Mouse (Mus musculus): ENCODE results near the gene Psmd2. TPM values are rescaled to one million over a fixed set of nuclear protein-coding genes. Genes with fewer than 3 reads are reported as not detected.

Psmd2 gene
- polyA plus RNA-seq, 1 experiment from 2014 or later = 202 TPM

- WGBS = 85% methylated on average over 3 of the region's 3 CpGs
- H3K4me1 ChIP-seq (replicated peaks) = peaks cover 21% of the 10 kb centered on the region
- H3K9me3 ChIP-seq (replicated peaks) = no peaks in the 10 kb centered on the region
- H3K27ac ChIP-seq = no peak overlapping the region
- H3K4me2 ChIP-seq = no peak overlapping the region
- H3K4me3 ChIP-seq = no peak overlapping the region
- H3K27me3 ChIP-seq = no peaks in the 10 kb centered on the region
- no peak overlapping the region for H3K9ac ChIP-seq
- no peak for ATAC-seq (replicated peaks; ENCODE audit: insufficient number of reproducible peaks, insufficient read depth, low FRiP score, low read depth)
- peaks cover 5% of the 10 kb centered on the region for H3K36me3 ChIP-seq
Observed at GRCm38 (mm10) chr16:20670291-20670690, 18.8 kb downstream of the Psmd2 start.

- H3K9ac ChIP-seq = no peak overlapping the region
Observed at GRCm38 (mm10) chr16:20671886-20672285, 20.4 kb downstream of the Psmd2 start.

GRCm38 (mm10) chr16:20672500-20672902, 21.0 kb downstream of the Psmd2 start:
- H3K27ac ChIP-seq = peak overlapping the region; percentile 91
- H3K4me2 ChIP-seq = peak overlapping the region; percentile 90
- H3K36me3 ChIP-seq = peaks cover 26% of the 10 kb centered on the region
- H3K9me3 ChIP-seq (replicated peaks) = no peaks in the 10 kb centered on the region
- H3K4me1 ChIP-seq (replicated peaks) = peaks cover 30% of the 10 kb centered on the region
- H3K4me3 ChIP-seq = peak overlapping the region; percentile 86
- peak; percentile 93 for ATAC-seq (replicated peaks; ENCODE audit: insufficient number of reproducible peaks, insufficient read depth, low FRiP score, low read depth)
- WGBS = under 1% methylated on average over 38 of the region's 38 CpGs
- H3K27me3 ChIP-seq = no peaks in the 10 kb centered on the region
- H3K9ac ChIP-seq = peak overlapping the region; percentile 96

More at GRCm38 (mm10) chr16:20671886-20672285, 20.4 kb downstream of the Psmd2 start:
- peak overlapping the region; percentile 90 for H3K4me2 ChIP-seq
- peaks cover 25% of the 10 kb centered on the region for H3K4me1 ChIP-seq (replicated peaks)
- H3K27me3 ChIP-seq = no peaks in the 10 kb centered on the region
- WGBS = 21% methylated on average over 6 of the region's 6 CpGs
- H3K36me3 ChIP-seq = peaks cover 20% of the 10 kb centered on the region
- no peaks in the 10 kb centered on the region for H3K9me3 ChIP-seq (replicated peaks)
- H3K27ac ChIP-seq = peak overlapping the region; percentile 91; the same call in 1 of the 2 replicates
- no peak for ATAC-seq (replicated peaks; ENCODE audit: insufficient number of reproducible peaks, insufficient read depth, low FRiP score, low read depth)
- peak overlapping the region; percentile 86 for H3K4me3 ChIP-seq

- H3K4me1 ChIP-seq (replicated peaks) = peaks cover 36% of the 10 kb centered on the region
- under 1% methylated on average over 66 of the region's 78 CpGs for WGBS
- peak overlapping the region; percentile 91 for H3K27ac ChIP-seq
- ATAC-seq (replicated peaks; ENCODE audit: insufficient number of reproducible peaks, insufficient read depth, low FRiP score, low read depth) = peak; percentile 76
- H3K36me3 ChIP-seq = peaks cover 32% of the 10 kb centered on the region
- H3K27me3 ChIP-seq = no peaks in the 10 kb centered on the region
- peak overlapping the region; percentile 86 for H3K4me3 ChIP-seq
- H3K9me3 ChIP-seq (replicated peaks) = no peaks in the 10 kb centered on the region
- H3K4me2 ChIP-seq = peak overlapping the region; percentile 90
- H3K9ac ChIP-seq = peak overlapping the region; percentile 96
Observed at GRCm38 (mm10) chr16:20672965-20673705, 21.7 kb downstream of the Psmd2 start.

GRCm38 (mm10) chr16:20673706-20674303, 22.4 kb downstream of the Psmd2 start:
- WGBS = 3% methylated on average over 14 of the region's 14 CpGs
- Histone ChIP-seq H3K27ac (peak overlapping the region; percentile 91), H3K4me1 (replicated peaks) (peaks cover 39% of the 10 kb centered on the region), H3K4me3 (peak overlapping the region; percentile 86), H3K27me3 (no peaks in the 10 kb centered on the region), H3K36me3 (peaks cover 39% of the 10 kb centered on the region), H3K9ac (peak overlapping the region; percentile 96), H3K9me3 (replicated peaks) (no peaks in the 10 kb centered on the region), H3K4me2 (peak overlapping the region; percentile 90)
- 0 out of 2 replicates have a peak, but pooled peaks have one; percentile 0 for ATAC-seq (replicated peaks; ENCODE audit: insufficient number of reproducible peaks, insufficient read depth, low FRiP score, low read depth)

- H3K27ac ChIP-seq = no peak overlapping the region
- ATAC-seq (replicated peaks; ENCODE audit: insufficient number of reproducible peaks, insufficient read depth, low FRiP score, low read depth) = no peak
- peaks cover 52% of the 10 kb centered on the region for H3K36me3 ChIP-seq
- H3K4me2 ChIP-seq = peak overlapping the region; percentile 90; the same call in 1 of the 2 replicates
- H3K4me1 ChIP-seq (replicated peaks) = peaks cover 39% of the 10 kb centered on the region
- H3K9ac ChIP-seq = no peak overlapping the region
- 88% methylated on average over 6 of the region's 6 CpGs for WGBS
- H3K4me3 ChIP-seq = peak overlapping the region; percentile 86; the same call in 1 of the 2 replicates
- H3K27me3 ChIP-seq = no peaks in the 10 kb centered on the region
- no peaks in the 10 kb centered on the region for H3K9me3 ChIP-seq (replicated peaks)
Observed at GRCm38 (mm10) chr16:20675213-20675612, 23.8 kb downstream of the Psmd2 start.

- H3K4me1 ChIP-seq (replicated peaks) = peaks cover 39% of the 10 kb centered on the region
- H3K27me3 ChIP-seq = no peaks in the 10 kb centered on the region
- H3K9ac ChIP-seq = no peak overlapping the region
- WGBS = 82% methylated on average over 4 of the region's 4 CpGs
- no peak for ATAC-seq (replicated peaks; ENCODE audit: insufficient number of reproducible peaks, insufficient read depth, low FRiP score, low read depth)
- no peaks in the 10 kb centered on the region for H3K9me3 ChIP-seq (replicated peaks)
- H3K36me3 ChIP-seq = peaks cover 67% of the 10 kb centered on the region
- H3K27ac ChIP-seq = no peak overlapping the region
- no peak overlapping the region for H3K4me2 ChIP-seq
- no peak overlapping the region for H3K4me3 ChIP-seq
Observed at GRCm38 (mm10) chr16:20676702-20677101, 25.2 kb downstream of the Psmd2 start.

- Histone ChIP-seq H3K4me3 (no peak overlapping the region), H3K27me3 (no peaks in the 10 kb centered on the region), H3K9ac (no peak overlapping the region), H3K27ac (peak overlapping the region; percentile 29), H3K9me3 (replicated peaks) (no peaks in the 10 kb centered on the region), H3K36me3 (peaks cover 74% of the 10 kb centered on the region), H3K4me2 (no peak overlapping the region), H3K4me1 (replicated peaks) (peaks cover 34% of the 10 kb centered on the region)
- WGBS = 83% methylated on average over 5 of the region's 5 CpGs
- no peak for ATAC-seq (replicated peaks; ENCODE audit: insufficient number of reproducible peaks, insufficient read depth, low FRiP score, low read depth)
Observed at GRCm38 (mm10) chr16:20677380-20677779, 25.9 kb downstream of the Psmd2 start.

GRCm38 (mm10) chr16:20677974-20678675, 26.7 kb downstream of the Psmd2 start:
- Histone ChIP-seq H3K4me2 (no peak overlapping the region), H3K4me1 (replicated peaks) (peaks cover 34% of the 10 kb centered on the region), H3K4me3 (no peak overlapping the region), H3K9me3 (replicated peaks) (no peaks in the 10 kb centered on the region), H3K36me3 (peaks cover 81% of the 10 kb centered on the region), H3K27ac (peak overlapping the region; percentile 29), H3K9ac (no peak overlapping the region), H3K27me3 (no peaks in the 10 kb centered on the region)
- 50% methylated on average over 10 of the region's 10 CpGs for WGBS
- peak; percentile 61 for ATAC-seq (replicated peaks; ENCODE audit: insufficient number of reproducible peaks, insufficient read depth, low FRiP score, low read depth)

GRCm38 (mm10) chr16:20690774-20691173, 39.3 kb downstream of the Psmd2 start:
- Histone ChIP-seq H3K27ac (no peak overlapping the region), H3K9ac (no peak overlapping the region), H3K36me3 (peaks cover 62% of the 10 kb centered on the region), H3K4me2 (no peak overlapping the region), H3K27me3 (no peaks in the 10 kb centered on the region), H3K9me3 (replicated peaks) (no peaks in the 10 kb centered on the region), H3K4me1 (replicated peaks) (peaks cover 33% of the 10 kb centered on the region), H3K4me3 (no peak overlapping the region)
- ATAC-seq (replicated peaks; ENCODE audit: insufficient number of reproducible peaks, insufficient read depth, low FRiP score, low read depth) = no peak
- 84% methylated on average over 3 of the region's 3 CpGs for WGBS

GRCm38 (mm10) chr16:20691617-20692016, 40.2 kb downstream of the Psmd2 start:
- Histone ChIP-seq H3K4me2 (no peak overlapping the region), H3K4me3 (no peak overlapping the region), H3K27ac (no peak overlapping the region), H3K36me3 (peaks cover 53% of the 10 kb centered on the region), H3K9me3 (replicated peaks) (no peaks in the 10 kb centered on the region), H3K4me1 (replicated peaks) (peaks cover 41% of the 10 kb centered on the region), H3K9ac (no peak overlapping the region), H3K27me3 (0 out of 2 replicates have a peak, but pooled peaks cover 6% of the 10 kb centered on the region)
- no peak for ATAC-seq (replicated peaks; ENCODE audit: insufficient number of reproducible peaks, insufficient read depth, low FRiP score, low read depth)
- 56% methylated on average over 1 of the region's 1 CpGs for whole genome bisulfite sequencing
